Mouse (Mus musculus) lung, postnatal 0 days (tissue): ENCODE data around the gene Zfp622.

Experiments
- CTCF ChIP-seq: IDR thresholded peaks from 2 replicates; pipeline ENCODE4 v1.5.1; 2016; ENCODE audit warnings: antibody characterized with exemption, mild to moderate bottlenecking
- EP300 ChIP-seq: IDR thresholded peaks from 2 replicates; pipeline ENCODE4 v1.6.1; 2016; ENCODE audit warnings: antibody characterized with exemption, mild to moderate bottlenecking, control low read depth

DNA sequence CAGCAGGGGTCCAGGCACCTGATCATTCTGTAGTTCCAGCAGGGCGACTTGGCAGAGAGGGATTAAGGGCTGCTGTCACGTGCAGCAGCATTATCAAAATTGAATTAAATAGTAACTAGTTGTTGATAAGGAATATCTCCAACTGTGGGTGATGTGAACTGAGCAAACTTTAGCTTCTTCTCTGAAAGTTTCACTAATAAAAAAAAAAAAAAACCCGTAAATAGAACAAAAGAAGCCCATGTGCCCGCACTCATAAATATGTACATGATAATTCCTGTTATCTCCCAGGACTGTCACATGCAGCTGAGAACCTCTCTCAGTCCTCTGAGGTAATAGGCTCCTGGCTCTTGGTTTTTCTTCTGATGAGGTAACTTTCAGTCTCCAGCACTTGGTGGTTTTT is 41.8 kb upstream of the Zfp622 start:
- TF ChIP-seq CTCF (no peak), EP300 (no peak)
